Mouse (Mus musculus) adrenal gland (tissue): ENCODE results near the gene Ulk4.
"Not testable (repeated sequence)": the region's sequence is repeated elsewhere in the genome, so short reads cannot be mapped to it uniquely, and the experiment has no call there.

Source experiments
- intact Hi-C: fragments of 180-260 bp; cut with DNase I; formaldehyde crosslinking; loops from one replicate; pipeline ENCODE4 v1.15.1; 2025

The Ulk4 gene

GRCm38 (mm10) chr9:121071050-121071449, 205.9 kb downstream of the Ulk4 start:
- intact Hi-C loops: no loop called here

- intact Hi-C loops: no loop called here
Observed at GRCm38 (mm10) chr9:121068115-121068514, 208.9 kb downstream of the Ulk4 start.

GRCm38 (mm10) chr9:121067043-121067442, 210.0 kb downstream of the Ulk4 start:
- intact Hi-C loops: no loop called here

- intact Hi-C loops: no loop called here
Observed at GRCm38 (mm10) chr9:121065383-121065978, 211.5 kb downstream of the Ulk4 start.

GRCm38 (mm10) chr9:121064606-121065355, 212.2 kb downstream of the Ulk4 start:
- intact Hi-C loops: no loop called here

- intact Hi-C loops: no loop called here
Observed at GRCm38 (mm10) chr9:121062671-121063070, 214.3 kb downstream of the Ulk4 start.

GRCm38 (mm10) chr9:121061820-121062623, 215.0 kb downstream of the Ulk4 start:
- intact Hi-C loops: no loop called here

- intact Hi-C loops: no loop called here
Observed at GRCm38 (mm10) chr9:121060331-121060730, 216.7 kb downstream of the Ulk4 start.

GRCm38 (mm10) chr9:121059286-121059685, 217.7 kb downstream of the Ulk4 start:
- intact Hi-C loops: no loop called here

GRCm38 (mm10) chr9:121058538-121058937, 218.5 kb downstream of the Ulk4 start:
- intact Hi-C loops: no loop called here

- intact Hi-C loops: no loop called here
Observed at GRCm38 (mm10) chr9:121058116-121058515, 218.9 kb downstream of the Ulk4 start.

- intact Hi-C loops: no loop called here
Observed at GRCm38 (mm10) chr9:121057401-121057800, 219.6 kb downstream of the Ulk4 start.

- intact Hi-C loops: no loop called here
Observed at GRCm38 (mm10) chr9:121056526-121056925, 220.5 kb downstream of the Ulk4 start.

GRCm38 (mm10) chr9:121056036-121056435, 221.0 kb downstream of the Ulk4 start:
- intact Hi-C loops: no loop called here

- intact Hi-C loops: not testable (repeated sequence)
Observed at GRCm38 (mm10) chr9:121045657-121046056, 231.3 kb downstream of the Ulk4 start.

GRCm38 (mm10) chr9:121044471-121045206, 232.4 kb downstream of the Ulk4 start:
- intact Hi-C loops: no loop called here

- intact Hi-C loops: no loop called here
Observed at GRCm38 (mm10) chr9:121043021-121043420, 234.0 kb downstream of the Ulk4 start.

- intact Hi-C loops: no loop called here
Observed at GRCm38 (mm10) chr9:121038396-121038795, 238.6 kb downstream of the Ulk4 start.

- intact Hi-C loops: no loop called here
Observed at GRCm38 (mm10) chr9:121037975-121038374, 239.0 kb downstream of the Ulk4 start.

- intact Hi-C loops: no loop called here
Observed at GRCm38 (mm10) chr9:121035296-121035695, 241.7 kb downstream of the Ulk4 start.

- intact Hi-C loops: no loop called here
Observed at GRCm38 (mm10) chr9:121033596-121033995, 243.4 kb downstream of the Ulk4 start.
